Mouse (Mus musculus): Measurements from ENCODE around the gene Qtrt1.

Qtrt1 gene

DNA sequence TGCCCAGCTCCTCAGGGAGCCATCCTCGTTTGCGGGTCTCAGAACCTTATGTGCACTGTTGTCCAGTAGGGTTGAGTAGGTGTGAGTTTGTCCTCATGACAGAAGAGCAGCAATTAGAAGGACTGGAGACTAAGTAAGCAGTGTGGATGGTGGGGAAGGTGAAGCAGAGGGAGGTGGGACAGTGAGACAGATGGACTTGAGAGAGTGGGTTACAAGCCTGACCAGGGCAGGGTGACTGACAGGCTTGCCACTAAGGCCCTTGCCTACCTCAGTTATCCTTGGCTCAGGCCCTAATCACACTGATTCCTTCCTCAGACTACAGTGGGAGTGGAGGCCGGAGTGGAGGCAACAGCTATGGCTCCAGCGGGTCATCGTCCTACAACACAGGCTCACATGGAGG lies 7.9 kb upstream of the Qtrt1 start:
- ChIA-PET CTCF (interaction anchor here in 3 of 4 experiments (0.5 to 1.1 kb wide), 6 partner anchors 27 to 143 kb away, joined by 3 to 8 read pairs (median 4); partner anchors contain the start of gene Carm1 (in 1 of the 3)), POLR2A (interaction anchor here in 3 of 4 experiments (0.9 to 3.7 kb wide), 13 partner anchors 8 to 183 kb away, joined by 3 to 20 read pairs (median 5); no protein-coding TSS in a partner anchor)

DNA sequence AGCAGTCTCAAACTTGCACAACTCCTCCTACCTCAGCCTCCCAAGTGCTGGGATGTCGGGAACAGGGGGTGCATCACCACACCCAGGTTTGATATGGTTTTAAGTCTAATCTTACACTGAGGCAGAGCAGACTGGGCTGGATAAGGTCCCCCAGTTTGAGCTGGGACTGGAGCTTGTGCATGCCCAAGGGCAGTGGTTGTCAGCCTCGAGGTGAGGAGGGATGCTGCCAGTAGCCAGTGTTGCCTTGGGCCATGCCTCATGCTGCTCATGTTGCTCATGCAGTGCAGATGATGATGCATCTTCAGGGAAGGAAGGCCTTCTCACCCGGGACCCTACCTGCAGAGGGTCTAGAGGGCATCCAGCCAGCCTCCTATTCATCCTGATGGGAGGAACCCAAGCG lies 6.1 kb upstream of the Qtrt1 start:
- ChIA-PET CTCF (no interaction called here), POLR2A (interaction anchor here in 2 of 4 experiments (1.1 to 3.7 kb wide), 7 partner anchors 8 to 182 kb away, joined by 3 to 13 read pairs (median 5); no protein-coding TSS in a partner anchor)

DNA sequence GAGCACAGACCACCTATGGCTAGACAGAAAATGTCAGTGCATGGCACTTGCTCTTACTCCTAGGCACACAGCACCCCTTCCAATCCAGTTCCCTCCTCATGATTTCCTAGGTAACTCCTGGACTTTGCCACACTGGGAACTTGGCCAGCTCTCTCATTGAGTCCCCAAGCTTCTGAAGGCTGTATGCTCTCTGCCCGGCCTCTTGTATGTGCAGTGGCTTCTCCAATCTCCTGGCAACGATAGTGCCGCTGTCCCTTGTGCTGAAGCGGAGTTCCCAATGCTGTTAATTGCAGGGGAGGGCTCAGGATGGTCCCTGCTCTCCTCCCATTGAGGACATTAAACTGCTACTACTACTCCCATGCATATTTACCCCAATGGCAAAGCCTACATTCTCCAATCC lies 3.7 kb upstream of the Qtrt1 start:
- POLR2A ChIA-PET, result interaction anchor here in 2 of 4 experiments (0.9 to 2.6 kb wide), 9 partner anchors 10 to 117 kb away, joined by 3 to 9 read pairs (median 4); partner anchors contain the start of gene Cdkn2d (in 1 of the 2)

DNA sequence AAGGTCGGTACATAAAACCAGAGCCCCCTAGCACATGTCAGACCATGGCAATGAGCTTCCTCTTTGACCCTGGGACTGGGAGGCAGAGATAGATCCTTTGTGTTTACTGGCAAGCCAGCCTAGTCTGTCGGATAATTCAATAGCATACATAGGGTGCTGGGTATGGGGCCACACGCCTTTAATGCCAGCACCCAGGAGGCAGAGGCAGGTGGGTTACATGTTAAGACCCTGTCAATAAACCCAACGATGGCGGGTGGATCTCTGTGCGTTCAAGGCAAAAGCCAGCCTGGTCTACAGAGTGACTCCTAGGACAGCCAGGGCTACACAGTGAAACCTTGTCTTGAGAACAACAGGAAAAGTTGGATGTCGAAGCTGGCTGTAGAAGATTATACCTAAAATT lies 3.0 kb upstream of the Qtrt1 start:
- ChIA-PET CTCF (interaction anchor here in 2 of 4 experiments (0.6 to 2.0 kb wide), 6 partner anchors 36 to 188 kb away, joined by 3 to 17 read pairs (median 8); no protein-coding TSS in a partner anchor), POLR2A (interaction anchor here in 2 of 4 experiments (1.0 to 2.5 kb wide), 16 partner anchors 11 to 188 kb away, joined by 3 to 19 read pairs (median 4); partner anchors contain the start of genes Cdkn2d (in 1 of the 2) and Dnm2 (in 1 of the 2))

More for the DNA sequence above, 3.7 kb upstream of the Qtrt1 start:
- CTCF ChIA-PET, result interaction anchor here in 1 of 4 experiments (1.0 to 1.2 kb wide), 2 partner anchors 24 to 51 kb away, joined by 3 to 4 read pairs; no protein-coding TSS in a partner anchor

DNA sequence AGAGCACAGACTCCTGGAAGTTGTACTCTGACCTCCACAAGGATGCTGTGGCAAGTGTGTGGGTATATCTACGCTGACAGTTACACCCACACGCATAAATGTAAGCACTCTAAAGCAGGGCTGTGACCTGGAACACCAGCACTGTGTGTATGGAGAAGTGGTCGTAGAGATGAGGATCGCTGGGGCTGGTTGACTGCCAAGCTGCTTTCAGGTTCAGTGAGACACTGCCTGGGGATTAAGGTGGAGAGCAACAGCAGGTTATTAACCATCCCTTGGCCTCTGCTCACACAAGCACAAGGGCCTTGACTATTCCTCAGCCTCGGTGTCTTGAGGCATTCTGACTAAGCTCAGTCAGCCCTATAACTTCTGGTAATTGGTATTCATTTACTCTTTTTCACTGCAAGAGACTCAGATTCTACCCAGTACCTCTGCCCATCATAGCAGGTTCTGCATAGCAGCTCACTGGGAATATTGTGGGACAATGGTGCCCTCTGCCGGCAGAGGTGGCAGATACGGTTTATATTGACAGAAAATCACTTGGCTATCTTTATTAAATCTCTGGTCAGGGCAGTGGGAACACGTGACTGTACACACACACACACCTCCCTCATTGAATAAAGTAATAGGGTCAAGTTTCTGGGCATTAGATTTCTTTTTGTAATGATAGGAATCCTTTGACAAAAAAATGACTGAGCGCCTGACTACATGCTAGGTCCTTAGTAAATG lies 1.9 kb upstream of the Qtrt1 start:
- ChIA-PET POLR2A (interaction anchor here in 3 of 4 experiments (0.6 to 2.5 kb wide), 26 partner anchors 10 to 278 kb away, joined by 3 to 19 read pairs (median 4); partner anchors contain the start of genes Cdkn2d (in 2 of the 3), Dnm2 (in 1 of the 3), Tmed1 (in 1 of the 3) and Tyk2 (in 1 of the 3)), CTCF (interaction anchor here (0.5 to 2.0 kb wide), 32 partner anchors 9 to 492 kb away, joined by 3 to 17 read pairs (median 3); partner anchors contain the start of gene Dnm2 (in 1 of the 4))

DNA sequence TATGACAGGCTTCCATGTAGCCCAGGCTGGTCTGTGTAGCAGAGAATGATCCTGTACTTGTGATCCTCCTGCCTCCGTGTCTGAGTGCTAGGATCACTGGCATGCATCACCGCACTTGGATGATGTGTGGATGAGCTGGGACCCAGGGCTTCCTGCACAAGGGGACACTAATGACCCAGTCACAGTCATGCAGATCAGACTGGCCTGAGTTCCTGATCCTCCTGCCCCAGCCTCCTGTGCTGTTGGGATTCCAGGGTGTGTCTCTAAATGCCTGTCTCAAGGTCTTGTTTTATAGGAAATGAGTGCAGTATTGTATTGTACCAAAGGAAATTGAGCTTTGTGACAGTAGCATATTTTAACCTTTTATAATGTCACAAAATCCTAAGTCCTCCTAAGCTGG lies 6.2 kb downstream of the Qtrt1 start:
- POLR2A ChIA-PET, result interaction anchor here (0.5 to 3.2 kb wide), 18 partner anchors 8 to 326 kb away, joined by 3 to 10 read pairs (median 4); partner anchors contain the start of genes Gm38431 (in 1 of the 4), Raver1 (in 1 of the 4) and Tmed1 (in 1 of the 4)

DNA sequence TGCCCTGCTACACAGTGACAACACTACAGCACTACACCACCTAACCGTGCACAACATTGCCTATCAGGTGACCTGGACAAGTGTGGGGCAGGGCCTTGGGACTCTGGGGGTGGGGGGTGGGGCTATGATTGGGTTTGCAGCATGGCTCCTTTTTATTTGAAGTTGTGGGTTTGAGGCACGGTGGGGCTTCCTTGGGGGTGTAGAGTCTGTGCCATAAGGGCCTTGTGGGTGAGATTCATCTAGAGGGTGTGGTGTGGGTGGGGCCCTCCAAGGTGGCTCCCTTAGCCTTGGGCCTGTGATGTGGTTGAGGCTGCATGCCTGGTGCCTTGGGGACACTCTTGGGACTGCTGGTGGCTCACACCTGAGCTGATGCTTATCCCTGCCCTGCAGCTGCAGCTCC lies 8.0 kb downstream of the Qtrt1 start:
- CTCF ChIA-PET, result interaction anchor here in 1 of 4 experiments (1.1 to 1.2 kb wide), 3 partner anchors 8 to 126 kb away, joined by 3 to 4 read pairs (median 3); partner anchors contain the start of gene Qtrt1
- POLR2A ChIA-PET, result interaction anchor here in 3 of 4 experiments (0.7 to 3.2 kb wide), 11 partner anchors 8 to 202 kb away, joined by 3 to 10 read pairs (median 4); partner anchors contain the start of gene Qtrt1 (in 1 of the 3)

More for the DNA sequence above, 6.2 kb downstream of the Qtrt1 start:
- CTCF ChIA-PET, result interaction anchor here in 2 of 4 experiments (1.1 to 1.9 kb wide), 3 partner anchors 8 to 251 kb away, joined by 3 to 6 read pairs (median 4); no protein-coding TSS in a partner anchor

DNA sequence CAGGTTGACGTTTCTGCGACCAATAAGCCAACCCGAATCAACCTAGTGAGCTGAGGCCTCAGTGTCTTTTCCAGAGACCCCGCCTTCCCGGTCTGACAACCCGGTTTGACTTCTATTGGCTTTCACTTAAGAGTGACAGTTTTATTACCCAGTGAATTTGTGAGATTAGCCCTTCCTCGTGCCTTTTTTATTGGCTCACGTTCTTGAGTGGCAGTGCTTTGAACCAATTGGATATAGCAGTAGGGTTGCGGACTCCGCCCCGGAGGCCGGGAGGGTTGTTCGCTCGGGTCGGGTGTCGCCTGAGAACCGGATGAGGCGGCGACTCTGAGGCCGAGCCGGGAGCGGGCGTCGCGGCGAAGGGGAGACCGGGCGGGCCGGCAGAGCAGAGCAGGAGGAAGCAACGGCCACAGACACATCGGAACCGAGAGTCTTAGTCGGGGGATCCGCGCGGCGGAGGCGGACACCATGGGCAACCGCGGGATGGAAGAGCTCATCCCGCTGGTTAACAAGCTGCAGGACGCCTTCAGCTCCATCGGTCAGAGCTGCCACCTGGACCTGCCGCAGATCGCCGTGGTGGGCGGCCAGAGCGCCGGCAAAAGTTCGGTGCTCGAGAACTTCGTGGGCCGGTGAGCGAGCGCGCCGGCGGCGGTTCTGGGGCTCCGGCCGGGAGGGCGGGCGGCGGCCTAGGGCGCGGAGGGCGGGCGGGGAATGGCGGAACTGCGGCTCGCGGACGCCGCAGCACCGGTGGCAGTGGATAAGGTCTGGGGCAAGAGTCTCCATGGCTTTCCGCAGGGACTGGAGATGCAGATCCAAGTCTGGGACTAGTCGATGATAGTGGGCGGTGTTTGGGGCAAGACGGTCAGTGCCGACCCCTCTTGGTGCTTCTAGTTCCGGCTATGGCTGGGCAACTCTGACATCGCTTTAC lies 13.3 kb downstream of the Qtrt1 start, which contains the start of gene Dnm2:
Gene Dnm2 (plus strand): TSS at position 278 of the 925 bp plus-strand sequence.
- CTCF ChIA-PET, result interaction anchor here in 3 of 4 experiments (0.7 to 1.5 kb wide), 7 partner anchors 9 to 298 kb away, joined by 3 to 5 read pairs (median 4); partner anchors contain the start of genes Ldlr (in 1 of the 3) and Qtrt1 (in 1 of the 3)
- POLR2A ChIA-PET, result interaction anchor here in 3 of 4 experiments (0.5 to 3.2 kb wide), 46 partner anchors 8 to 609 kb away, joined by 3 to 24 read pairs (median 4); partner anchors contain the start of genes Qtrt1 (in 3 of the 3), Tmed1 (in 2 of the 3), Carm1 (in 1 of the 3) and Cdkn2d (in 1 of the 3)

DNA sequence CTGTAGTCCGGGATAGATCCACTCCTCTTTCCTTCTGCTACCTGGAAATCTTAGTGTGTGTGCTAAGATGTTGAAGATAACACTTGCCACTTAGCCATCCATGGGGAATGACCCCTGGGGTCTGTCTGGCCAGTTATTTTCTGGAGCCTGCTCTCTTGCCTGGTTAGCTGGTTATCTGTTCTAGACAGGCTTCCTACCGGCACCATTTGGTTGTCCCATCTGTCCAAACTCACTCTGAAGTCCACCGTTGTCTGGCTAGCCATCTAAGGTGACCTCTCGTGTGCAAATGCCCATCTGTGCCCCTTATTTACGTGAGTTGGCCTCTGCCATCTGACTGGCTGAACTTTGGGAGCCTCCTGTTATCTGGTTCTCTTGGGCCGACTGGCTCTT lies 13.9 kb downstream of the Qtrt1 start:
- CTCF ChIA-PET, result interaction anchor here in 3 of 4 experiments (0.7 to 1.5 kb wide), 7 partner anchors 11 to 205 kb away, joined by 3 to 5 read pairs (median 3); partner anchors contain the start of genes Qtrt1 (in 1 of the 3) and Slc44a2 (in 1 of the 3)
- POLR2A ChIA-PET, result interaction anchor here in 3 of 4 experiments (0.7 to 3.2 kb wide), 25 partner anchors 8 to 547 kb away, joined by 3 to 24 read pairs (median 4); partner anchors contain the start of genes Qtrt1 (in 2 of the 3), Tmed1 (in 2 of the 3), Carm1 (in 1 of the 3) and Cdkn2d (in 1 of the 3)

DNA sequence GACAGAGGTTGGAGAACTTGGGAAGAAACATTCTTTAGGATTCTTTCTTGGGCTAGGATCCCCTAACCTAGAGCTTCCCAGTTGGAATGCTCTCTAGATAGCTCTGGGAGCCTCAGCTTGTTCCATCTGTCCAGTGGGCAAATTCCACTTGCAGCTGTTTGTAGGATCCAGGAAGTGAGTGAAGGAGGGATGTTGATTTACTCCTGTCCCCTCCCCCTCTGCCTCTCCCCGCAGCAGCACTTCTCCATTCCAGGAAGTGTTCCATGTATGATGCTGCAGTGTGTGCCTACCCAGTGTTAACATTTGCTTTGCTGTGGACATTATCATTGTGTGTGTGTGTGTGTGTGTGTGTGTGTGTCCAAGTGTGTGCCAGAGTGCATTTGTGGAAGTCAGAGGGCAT lies 14.4 kb downstream of the Qtrt1 start:
- POLR2A ChIA-PET, result interaction anchor here in 3 of 4 experiments (0.6 to 3.2 kb wide), 21 partner anchors 8 to 801 kb away, joined by 3 to 22 read pairs (median 4); partner anchors contain the start of genes Tmed1 (in 2 of the 3) and Qtrt1 (in 1 of the 3)

DNA sequence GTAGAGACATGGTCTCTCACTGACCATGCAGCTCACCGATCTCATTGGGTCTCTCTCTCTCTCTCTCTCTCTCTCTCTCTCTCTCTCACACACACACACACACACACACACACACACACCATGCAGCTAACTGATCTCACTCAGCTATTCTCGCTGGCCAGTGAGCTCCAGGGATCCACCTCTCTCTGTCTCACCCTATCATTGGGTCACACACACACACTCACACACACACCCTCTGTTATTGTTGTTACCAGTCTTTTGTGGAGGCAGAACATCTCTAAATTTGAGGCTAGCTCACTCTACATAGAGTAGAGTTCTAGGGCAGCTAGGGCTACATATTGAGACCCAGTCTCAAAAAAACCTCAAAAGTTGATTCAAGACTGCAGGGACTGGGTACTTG lies 14.9 kb downstream of the Qtrt1 start:
- POLR2A ChIA-PET, result interaction anchor here in 3 of 4 experiments (0.6 to 3.2 kb wide), 19 partner anchors 9 to 801 kb away, joined by 3 to 22 read pairs (median 4); partner anchors contain the start of genes Qtrt1 (in 1 of the 3) and Tmed1 (in 1 of the 3)

More for the DNA sequence above, 14.4 kb downstream of the Qtrt1 start:
- CTCF ChIA-PET, result interaction anchor here in 3 of 4 experiments (0.7 to 1.5 kb wide), 5 partner anchors 16 to 106 kb away, joined by 3 to 5 read pairs (median 3); partner anchors contain the start of gene Slc44a2 (in 1 of the 3)

DNA sequence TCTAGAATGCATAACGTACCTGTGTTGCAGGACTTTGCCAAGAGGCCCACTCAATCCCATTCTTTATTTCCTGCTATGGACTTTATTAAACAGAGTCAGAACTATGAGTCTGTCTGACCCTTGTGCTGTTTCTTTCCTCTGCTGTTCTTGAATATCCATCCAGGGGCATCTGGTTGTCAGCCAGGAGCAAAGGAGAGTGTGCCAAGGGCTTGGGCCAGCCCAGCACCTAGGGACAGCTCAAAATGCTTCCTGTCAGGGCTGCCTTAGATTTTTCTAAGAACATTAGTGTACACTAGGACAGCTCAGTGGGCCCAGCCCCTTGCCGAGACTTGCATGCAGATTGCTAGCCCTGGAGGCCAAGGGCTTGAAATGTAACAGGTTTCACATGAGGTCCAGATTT lies 16.1 kb downstream of the Qtrt1 start:
- CTCF ChIA-PET, result no interaction called here
- POLR2A ChIA-PET, result interaction anchor here in 2 of 4 experiments (1.4 to 3.1 kb wide), 5 partner anchors 11 to 118 kb away, joined by 3 to 15 read pairs (median 6); partner anchors contain the start of gene Qtrt1 (in 1 of the 2)

More for the DNA sequence above, 14.9 kb downstream of the Qtrt1 start:
- CTCF ChIA-PET, result interaction anchor here in 3 of 4 experiments (0.6 to 1.2 kb wide), 3 partner anchors 17 to 106 kb away, joined by 3 read pairs; partner anchors contain the start of gene Slc44a2 (in 1 of the 3)

DNA sequence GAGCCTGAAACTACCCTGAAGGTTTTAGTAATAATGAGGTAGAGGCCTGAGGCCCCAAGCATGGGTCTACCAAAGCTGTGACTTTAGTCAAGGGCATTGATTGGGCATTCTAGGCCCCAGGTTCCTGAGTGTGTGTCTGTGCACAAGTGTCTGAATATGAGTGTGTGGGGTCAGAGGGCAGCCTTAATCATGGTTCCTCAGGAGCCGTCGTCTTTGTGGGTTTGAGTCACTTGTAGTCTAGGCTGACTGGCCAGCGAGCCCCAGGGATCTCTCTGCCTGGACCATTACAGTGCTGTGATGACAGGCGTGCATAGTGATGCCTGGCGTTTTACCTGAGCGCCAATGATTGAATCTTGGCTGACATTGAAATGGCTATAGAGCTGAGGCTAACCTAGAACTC lies 16.5 kb downstream of the Qtrt1 start:
- POLR2A ChIA-PET, result interaction anchor here in 1 of 4 experiments (1.3 to 1.7 kb wide), 4 partner anchors 10 to 118 kb away, joined by 3 to 6 read pairs (median 4); no protein-coding TSS in a partner anchor
- CTCF ChIA-PET, result interaction anchor here in 1 of 4 experiments (1.6 kb wide), 1 partner anchor 17 kb away, joined by 4 read pairs; no protein-coding TSS in a partner anchor

DNA sequence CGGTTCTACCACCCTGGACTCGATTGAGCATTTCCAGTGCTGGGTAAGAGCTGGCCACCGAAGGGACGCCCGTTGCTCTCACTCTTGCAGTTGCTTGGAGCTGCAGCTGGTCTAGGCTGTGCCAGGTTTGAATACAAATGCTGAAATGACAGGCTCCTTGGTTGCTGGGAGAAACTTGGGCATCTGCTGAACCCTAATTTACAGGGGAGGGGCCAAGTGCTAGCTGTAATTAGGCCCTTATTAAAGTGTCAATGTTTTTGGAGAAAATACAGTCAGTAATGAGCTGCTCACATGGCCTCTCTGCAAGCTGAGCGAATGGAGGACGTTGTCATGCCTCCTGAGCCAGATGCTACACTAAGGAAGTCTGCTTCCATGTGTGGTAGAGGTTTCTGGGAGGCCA lies 19.1 kb downstream of the Qtrt1 start:
- CTCF ChIA-PET, result interaction anchor here in 1 of 4 experiments (0.5 to 1.2 kb wide), 2 partner anchors 115 to 420 kb away, joined by 4 read pairs; no protein-coding TSS in a partner anchor
- POLR2A ChIA-PET, result interaction anchor here in 2 of 4 experiments (0.5 to 4.7 kb wide), 13 partner anchors 9 to 180 kb away, joined by 3 to 35 read pairs (median 3); partner anchors contain the start of genes Carm1 (in 1 of the 2) and Qtrt1 (in 1 of the 2)

DNA sequence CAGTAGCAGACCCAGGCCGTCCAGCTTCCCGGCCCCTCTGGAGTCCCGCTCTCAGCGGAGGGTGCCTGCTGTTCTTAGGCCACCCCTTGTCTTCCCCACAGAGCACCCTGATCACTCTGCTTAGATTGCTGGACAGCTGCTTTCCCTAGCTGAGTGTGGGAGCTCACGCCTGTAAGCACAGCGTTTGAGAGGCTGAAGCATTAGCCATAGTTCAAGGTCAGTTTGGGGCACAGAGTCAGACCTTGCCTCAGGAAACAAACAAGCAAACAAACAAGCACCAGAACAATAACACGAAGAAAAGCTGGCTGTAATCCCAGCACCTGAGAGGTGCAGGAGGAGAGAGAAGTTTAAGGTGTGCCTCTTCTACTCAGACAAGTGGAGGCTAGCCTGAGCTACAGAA lies 20.4 kb downstream of the Qtrt1 start:
- CTCF ChIA-PET, result interaction anchor here (0.6 to 1.9 kb wide), 14 partner anchors 9 to 296 kb away, joined by 3 to 15 read pairs (median 4); partner anchors contain the start of gene Qtrt1 (in 1 of the 4)
- POLR2A ChIA-PET, result interaction anchor here (0.5 to 4.7 kb wide), 54 partner anchors 8 to 430 kb away, joined by 3 to 35 read pairs (median 4); partner anchors contain the start of genes Carm1 (in 2 of the 4), Dnm2 (in 2 of the 4), Qtrt1 (in 2 of the 4) and Atg4d (in 1 of the 4)

DNA sequence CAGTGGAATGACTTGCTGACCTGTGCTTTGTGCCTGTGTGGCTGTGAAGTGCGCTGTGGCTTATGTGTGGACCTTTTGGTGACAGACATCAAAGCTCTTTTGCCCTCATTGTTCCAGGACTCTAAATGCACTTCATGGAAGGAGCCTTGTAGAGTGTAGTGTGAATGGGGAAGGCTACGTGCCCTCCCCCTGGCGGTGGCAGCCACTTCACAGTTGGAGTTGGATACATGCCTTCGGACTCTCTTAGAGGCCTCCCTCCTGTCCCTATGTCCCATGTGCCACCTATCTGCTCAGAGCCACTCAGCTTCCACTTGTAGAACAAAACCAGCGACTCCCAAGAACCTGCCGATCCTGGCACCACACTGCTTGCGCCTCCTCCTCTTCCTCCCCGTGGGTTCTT lies 22.1 kb downstream of the Qtrt1 start:
- CTCF ChIA-PET, result interaction anchor here in 1 of 4 experiments (0.6 to 1.6 kb wide), 2 partner anchors 11 to 57 kb away, joined by 4 to 8 read pairs; no protein-coding TSS in a partner anchor
- POLR2A ChIA-PET, result interaction anchor here in 3 of 4 experiments (0.5 to 4.7 kb wide), 16 partner anchors 9 to 112 kb away, joined by 3 to 35 read pairs (median 6); partner anchors contain the start of genes Qtrt1 (in 3 of the 3), Carm1 (in 1 of the 3), Dnm2 (in 1 of the 3) and Tmed1 (in 1 of the 3)
